Mouse (Mus musculus) midbrain, embryonic 14.5 days (tissue): ENCODE measurements at regions not wholly inside any gene's neighbourhood (a gene's known extent, or its start where the extent isn't known, plus 50 kb on each side); places are given as distances from the start of the nearest gene placed in this dataset.

Experiments
- ATAC-seq: fragments of 200-750 bp; cut with Nextera tagmentation; 2 replicates; pipeline ENCODE4 v1.8.0; 2017; ENCODE audit warnings: moderate number of reproducible peaks, moderate library complexity; ENCODE audit not compliant: low FRiP score, low TSS enrichment
- DNase-seq: peaks from one replicate; pipeline ENCODE4 v3.0.0-alpha.2; 2015
- H3K27ac ChIP-seq: fragments of 300-500 bp; sonication (generic); replicated peaks from 2 replicates; pipeline ENCODE4 v1.5.1; 2014; ENCODE audit warnings: mild to moderate bottlenecking, low read depth, low read length, moderate library complexity
- H3K27me3 ChIP-seq: fragments of 300-500 bp; sonication (generic); 2 replicates; pipeline ENCODE4 v1.6.1; 2014; ENCODE audit warnings: low read length, control low read depth, mixed read lengths; ENCODE audit not compliant: control insufficient read depth, insufficient read depth
- H3K36me3 ChIP-seq: fragments of 300-500 bp; sonication (generic); 2 replicates; pipeline ENCODE4 v1.6.1; 2014; ENCODE audit warnings: low read length, control low read depth; ENCODE audit not compliant: control insufficient read depth, insufficient read depth
- H3K4me1 ChIP-seq: fragments of 300-500 bp; sonication (generic); 2 replicates; pipeline ENCODE4 v1.6.1; 2014; ENCODE audit warnings: mild to moderate bottlenecking, antibody characterized with exemption, low read length, control low read depth; ENCODE audit not compliant: control insufficient read depth, insufficient read depth
- H3K4me2 ChIP-seq: fragments of 300-500 bp; sonication (generic); 2 replicates; pipeline ENCODE4 v1.6.1; 2014; ENCODE audit warnings: mild to moderate bottlenecking, low read length, moderate library complexity
- H3K4me3 ChIP-seq: fragments of 300-500 bp; sonication (generic); replicated peaks from 2 replicates; pipeline ENCODE4 v1.5.1; 2014; ENCODE audit warnings: low read depth, low read length
- H3K9ac ChIP-seq: fragments of 300-500 bp; sonication (generic); replicated peaks from 2 replicates; pipeline ENCODE4 v1.6.1; 2014; ENCODE audit warnings: mild to moderate bottlenecking, low read length, moderate library complexity
- H3K9me3 ChIP-seq: fragments of 300-500 bp; sonication (generic); 2 replicates; pipeline ENCODE4 v1.6.1; 2016; ENCODE audit warnings: low read length, control low read depth, mixed read lengths; ENCODE audit not compliant: control insufficient read depth
- WGBS: fragments of 180-500 bp; shearing (Covaris S2); extraction: QIAGEN DNeasy Blood & Tissue Kit; methylation state at CpG from one replicate; pipeline ENCODE4 v1.1.7; 2014; 5-methylcytosine and 5-hydroxymethylcytosine counted together

DNA sequence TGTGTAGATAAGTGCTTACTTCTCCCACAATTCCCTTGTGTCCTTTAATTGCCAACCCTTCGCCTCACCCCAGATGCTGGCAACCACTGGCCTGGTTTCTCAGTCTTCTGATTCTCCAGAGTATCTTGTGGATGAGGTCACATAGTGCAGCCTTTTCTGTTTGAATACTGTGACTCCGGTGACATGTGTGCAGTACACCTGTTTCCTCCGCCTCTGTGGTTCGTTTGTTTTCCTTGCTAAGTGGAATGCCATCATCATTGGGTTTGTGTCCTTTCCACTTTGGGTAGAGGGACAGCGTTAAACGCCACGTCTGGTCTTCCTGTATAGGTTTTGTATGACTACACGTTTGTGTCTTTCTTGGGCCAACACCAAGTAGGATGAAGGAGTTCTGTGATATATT lies 224.9 kb downstream of the Pmp22 start:
- Histone ChIP-seq H3K36me3 (no peaks in the 10 kb centered on the region), H3K9me3 (no peaks in the 10 kb centered on the region), H3K27me3 (no peaks in the 10 kb centered on the region), H3K27ac (no peak overlapping the region), H3K4me3 (no peak overlapping the region), H3K4me2 (no peak overlapping the region), H3K4me1 (no peaks in the 10 kb centered on the region), H3K9ac (no peak overlapping the region)
- ATAC-seq (no peak), DNase-seq (no peak)
- WGBS = 95% methylated on average over 8 of the region's 8 CpGs

GRCm38 (mm10) chr11:63357772-63358344 lies 229.1 kb downstream of the Pmp22 start:
- H3K27me3 ChIP-seq = no peaks in the 10 kb centered on the region
- H3K4me2 ChIP-seq = no peak overlapping the region
- no peak overlapping the region for H3K27ac ChIP-seq
- H3K36me3 ChIP-seq = no peaks in the 10 kb centered on the region
- ATAC-seq = no peak
- DNase-seq = no peak
- H3K9me3 ChIP-seq = no peaks in the 10 kb centered on the region
- H3K4me1 ChIP-seq = no peaks in the 10 kb centered on the region
- 84% methylated on average over 10 of the region's 10 CpGs for WGBS
- no peak overlapping the region for H3K4me3 ChIP-seq
- no peak overlapping the region for H3K9ac ChIP-seq

- ATAC-seq (no peak; the same call in 1 of the 2 replicates), DNase-seq (peak; percentile 65)
- no peak overlapping the region for H3K4me3 ChIP-seq
- H3K4me2 ChIP-seq = no peak overlapping the region
- no peaks in the 10 kb centered on the region for H3K27me3 ChIP-seq
- no peaks in the 10 kb centered on the region for H3K9me3 ChIP-seq
- no peaks in the 10 kb centered on the region for H3K36me3 ChIP-seq
- H3K9ac ChIP-seq = no peak overlapping the region
- H3K27ac ChIP-seq = peak overlapping the region; percentile 65
- H3K4me1 ChIP-seq = 0 out of 2 replicates have a peak, but pooled peaks cover 6% of the 10 kb centered on the region
- 35% methylated on average over 6 of the region's 6 CpGs for WGBS
Observed at GRCm38 (mm10) chr11:63367756-63368265, 239.0 kb downstream of the Pmp22 start.

DNA sequence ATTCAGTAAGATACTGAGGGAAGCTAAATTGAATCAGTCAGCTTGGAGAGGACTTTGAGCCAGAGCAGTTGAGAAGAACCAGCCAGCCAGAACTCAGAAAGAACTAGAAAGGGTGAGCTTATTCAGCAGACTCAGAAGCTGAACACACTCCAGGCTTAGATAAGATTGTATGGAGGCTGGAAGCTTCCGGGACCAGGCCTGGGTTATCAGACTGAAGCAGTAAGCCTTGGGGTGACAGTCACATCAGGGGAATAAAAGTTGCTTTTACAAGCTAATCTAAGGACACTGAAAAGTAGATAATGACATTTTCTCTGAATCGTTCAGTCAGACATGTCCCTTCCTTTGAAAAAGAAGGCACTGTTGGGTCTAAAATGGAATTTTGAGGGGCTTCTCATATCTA lies 240.7 kb downstream of the Pmp22 start:
- Histone ChIP-seq H3K9me3 (no peaks in the 10 kb centered on the region), H3K4me1 (0 out of 2 replicates have a peak, but pooled peaks cover 6% of the 10 kb centered on the region), H3K4me2 (no peak overlapping the region), H3K27ac (no peak overlapping the region), H3K27me3 (no peaks in the 10 kb centered on the region), H3K9ac (no peak overlapping the region), H3K4me3 (no peak overlapping the region), H3K36me3 (no peaks in the 10 kb centered on the region)
- DNase-seq = no peak
- WGBS = 84% methylated on average over 2 of the region's 2 CpGs
- ATAC-seq = no peak

DNA sequence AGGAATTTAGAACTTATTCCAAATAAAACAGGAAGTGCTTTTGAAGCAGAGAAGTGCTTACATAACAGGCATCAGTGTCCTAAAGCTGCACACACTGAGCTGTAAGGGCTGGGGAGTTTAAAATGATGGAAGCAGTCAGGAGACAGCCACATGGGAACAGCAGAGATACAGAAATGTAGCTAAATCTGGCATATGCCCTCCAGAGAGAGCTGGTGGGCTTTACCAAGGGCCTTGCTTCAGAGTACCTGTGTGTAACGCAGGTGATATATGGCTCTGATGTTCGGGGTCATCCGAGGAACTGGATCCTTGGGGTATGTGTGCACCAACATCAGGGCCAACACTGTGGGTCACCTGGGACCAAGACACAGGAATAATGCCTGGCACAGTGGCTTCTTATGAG lies 247.5 kb downstream of the Pmp22 start:
- Histone ChIP-seq H3K9ac (no peak overlapping the region), H3K9me3 (no peaks in the 10 kb centered on the region), H3K27ac (no peak overlapping the region), H3K36me3 (no peaks in the 10 kb centered on the region), H3K4me3 (no peak overlapping the region), H3K4me1 (no peaks in the 10 kb centered on the region), H3K4me2 (no peak overlapping the region), H3K27me3 (no peaks in the 10 kb centered on the region)
- DNase-seq = no peak
- 93% methylated on average over 3 of the region's 3 CpGs for WGBS
- no peak for ATAC-seq

GRCm38 (mm10) chr11:63376991-63377390 lies 248.2 kb downstream of the Pmp22 start:
- H3K27me3 ChIP-seq = no peaks in the 10 kb centered on the region
- DNase-seq (no peak), ATAC-seq (no peak)
- H3K27ac ChIP-seq = no peak overlapping the region
- no peaks in the 10 kb centered on the region for H3K4me1 ChIP-seq
- H3K4me2 ChIP-seq = no peak overlapping the region
- no peak overlapping the region for H3K4me3 ChIP-seq
- WGBS = 84% methylated on average over 10 of the region's 10 CpGs
- H3K36me3 ChIP-seq = no peaks in the 10 kb centered on the region
- H3K9ac ChIP-seq = no peak overlapping the region
- no peaks in the 10 kb centered on the region for H3K9me3 ChIP-seq

DNA sequence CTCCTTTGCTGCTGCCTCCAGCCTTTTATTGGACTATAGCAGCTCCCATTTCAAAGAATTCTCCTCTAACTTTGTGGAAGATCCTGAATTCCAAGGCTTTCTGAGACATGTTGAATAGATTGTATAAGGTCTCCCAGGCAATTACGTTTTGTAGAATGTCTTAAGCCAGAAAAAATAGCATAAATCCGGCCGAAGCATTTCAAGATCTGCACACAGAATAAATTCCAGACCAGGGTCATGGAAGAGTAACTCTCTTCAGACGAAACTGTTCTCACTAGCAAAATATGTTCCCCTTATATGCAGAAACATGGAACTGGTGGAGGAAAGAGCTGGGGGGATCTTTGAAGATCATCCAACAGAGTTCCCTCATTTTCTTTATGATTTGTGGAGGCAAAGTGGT lies 259.5 kb downstream of the Pmp22 start:
- Histone ChIP-seq H3K27me3 (no peaks in the 10 kb centered on the region), H3K27ac (no peak overlapping the region), H3K9me3 (no peaks in the 10 kb centered on the region), H3K9ac (no peak overlapping the region), H3K4me1 (no peaks in the 10 kb centered on the region), H3K4me3 (no peak overlapping the region), H3K4me2 (no peak overlapping the region), H3K36me3 (no peaks in the 10 kb centered on the region)
- WGBS = 74% methylated on average over 4 of the region's 4 CpGs
- DNase-seq = no peak
- ATAC-seq = no peak

DNA sequence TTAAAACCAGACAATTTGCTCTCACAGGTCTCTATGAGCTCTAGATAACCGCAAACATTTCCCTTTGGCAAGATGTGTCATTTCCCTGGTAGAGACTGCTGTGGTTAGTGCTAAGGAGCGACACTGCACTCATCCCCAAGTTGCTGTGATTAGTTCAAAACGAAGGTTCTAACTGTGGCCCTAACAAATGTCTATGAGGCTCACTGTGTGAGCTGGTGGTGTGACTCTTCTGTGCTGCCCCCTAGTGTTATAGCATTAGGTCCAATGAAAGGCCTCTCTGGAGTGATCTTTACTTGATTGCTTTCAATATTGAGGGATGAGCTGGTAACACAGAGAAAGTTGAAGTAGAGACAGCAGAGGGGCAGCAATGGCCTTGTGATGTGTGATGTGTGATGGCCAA lies 262.7 kb downstream of the Pmp22 start:
- DNase-seq = peak; percentile 37
- H3K9me3 ChIP-seq = no peaks in the 10 kb centered on the region
- H3K36me3 ChIP-seq = no peaks in the 10 kb centered on the region
- ATAC-seq = no peak
- no peak overlapping the region for H3K9ac ChIP-seq
- WGBS = 60% methylated on average over 3 of the region's 3 CpGs
- no peak overlapping the region for H3K4me2 ChIP-seq
- no peak overlapping the region for H3K27ac ChIP-seq
- H3K4me1 ChIP-seq = peaks cover 3% of the 10 kb centered on the region; the same call in 1 of the 2 replicates
- no peaks in the 10 kb centered on the region for H3K27me3 ChIP-seq
- H3K4me3 ChIP-seq = no peak overlapping the region

DNA sequence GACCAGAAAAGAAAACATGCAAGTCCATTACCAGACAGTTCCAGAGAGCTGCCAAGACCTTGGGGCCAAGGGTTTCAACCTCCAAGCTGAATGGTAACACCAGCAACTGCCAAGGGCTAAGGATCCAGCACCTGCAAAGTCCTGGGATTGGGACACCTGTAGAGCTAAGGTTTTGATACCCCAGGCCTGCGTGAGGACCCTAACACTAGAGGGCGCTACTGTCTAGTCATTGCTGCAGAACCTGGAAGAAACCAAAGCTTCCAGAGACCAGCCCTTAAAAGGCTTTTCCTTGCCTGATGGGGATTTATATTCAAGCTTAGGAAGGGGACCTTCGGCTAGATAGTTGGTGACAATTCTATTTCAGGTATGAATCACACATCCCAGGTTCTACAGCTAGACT lies 263.6 kb downstream of the Pmp22 start:
- H3K4me2 ChIP-seq = no peak overlapping the region
- 57% methylated on average over 3 of the region's 3 CpGs for WGBS
- peaks cover 6% of the 10 kb centered on the region; the same call in 1 of the 2 replicates for H3K4me1 ChIP-seq
- H3K27me3 ChIP-seq = no peaks in the 10 kb centered on the region
- H3K9me3 ChIP-seq = no peaks in the 10 kb centered on the region
- ATAC-seq (no peak), DNase-seq (peak; percentile 24)
- H3K36me3 ChIP-seq = no peaks in the 10 kb centered on the region
- no peak overlapping the region for H3K4me3 ChIP-seq
- H3K27ac ChIP-seq = no peak overlapping the region
- no peak overlapping the region for H3K9ac ChIP-seq
